Mouse (Mus musculus) neural tube, embryonic 11.5 days (tissue): ENCODE measurements at regions not wholly inside any gene's neighbourhood (a gene's known extent, or its start where the extent isn't known, plus 50 kb on each side); places are given as distances from the start of the nearest gene placed in this dataset.

Experiments
- ATAC-seq: fragments of 200-750 bp; cut with Nextera tagmentation; 2 replicates; pipeline ENCODE4 v1.8.0; 2017; ENCODE audit warnings: moderate number of reproducible peaks, mild to moderate bottlenecking, moderate TSS enrichment, moderate library complexity; ENCODE audit not compliant: insufficient read depth, low FRiP score, low TSS enrichment
- DNase-seq: peaks from one replicate; pipeline ENCODE4 v3.0.0-alpha.2; 2015; ENCODE audit warnings: low spot score
- H3K27ac ChIP-seq: fragments of 300-500 bp; sonication (generic); 2 replicates; pipeline ENCODE4 v1.5.1; 2014; ENCODE audit warnings: low read depth, mild to moderate bottlenecking, low read length
- H3K27me3 ChIP-seq: fragments of 300-500 bp; sonication (generic); 2 replicates; pipeline ENCODE4 v1.6.1; 2014; ENCODE audit warnings: mild to moderate bottlenecking, low read length, mixed read lengths; ENCODE audit not compliant: control insufficient read depth, insufficient read depth
- H3K36me3 ChIP-seq: fragments of 300-500 bp; sonication (generic); 2 replicates; pipeline ENCODE4 v1.6.1; 2014; ENCODE audit warnings: mild to moderate bottlenecking, low read length, moderate library complexity, mixed read lengths; ENCODE audit not compliant: control insufficient read depth, insufficient read depth
- H3K4me1 ChIP-seq: fragments of 300-500 bp; sonication (generic); 2 replicates; pipeline ENCODE4 v1.6.1; 2014; ENCODE audit warnings: low read length, mixed read lengths; ENCODE audit not compliant: control insufficient read depth, insufficient read depth
- H3K4me2 ChIP-seq: fragments of 300-500 bp; sonication (generic); 2 replicates; pipeline ENCODE4 v1.6.1; 2014; ENCODE audit warnings: low read depth, mild to moderate bottlenecking, moderate library complexity
- H3K4me3 ChIP-seq: fragments of 300-500 bp; sonication (generic); 2 replicates; pipeline ENCODE4 v1.5.1; 2014; ENCODE audit warnings: low read depth, low read length
- H3K9ac ChIP-seq: fragments of 300-500 bp; sonication (generic); 2 replicates; pipeline ENCODE4 v1.6.1; 2014; ENCODE audit warnings: mild to moderate bottlenecking, low read length
- H3K9me3 ChIP-seq: fragments of 300-500 bp; sonication (generic); 2 replicates; pipeline ENCODE4 v1.6.1; 2016; ENCODE audit warnings: low read length; ENCODE audit not compliant: control insufficient read depth
- WGBS: fragments of 180-500 bp; shearing (Covaris S2); extraction: QIAGEN DNeasy Blood & Tissue Kit; methylation state at CpG from one replicate; pipeline ENCODE4 v1.1.7; 2014; 5-methylcytosine and 5-hydroxymethylcytosine counted together

GRCm38 (mm10) chrX:142600782-142601181 is 80.4 kb upstream of the Tmem164 start:
- no peak for ATAC-seq
- DNase-seq, result no peak
- no peak overlapping the region for H3K9ac ChIP-seq
- no peaks in the 10 kb centered on the region for H3K27me3 ChIP-seq
- no peaks in the 10 kb centered on the region for H3K36me3 ChIP-seq
- H3K4me3 ChIP-seq, result no peak overlapping the region
- no peaks in the 10 kb centered on the region for H3K4me1 ChIP-seq
- no peak overlapping the region for H3K27ac ChIP-seq
- 90% methylated on average over 1 of the region's 1 CpGs for WGBS
- no peak overlapping the region for H3K4me2 ChIP-seq
- H3K9me3 ChIP-seq, result no peaks in the 10 kb centered on the region

- 79% methylated on average over 3 of the region's 3 CpGs for WGBS
- Histone ChIP-seq H3K9me3 (no peaks in the 10 kb centered on the region), H3K4me1 (no peaks in the 10 kb centered on the region), H3K27me3 (0 out of 2 replicates have a peak, but pooled peaks cover 3% of the 10 kb centered on the region), H3K4me3 (no peak overlapping the region), H3K4me2 (no peak overlapping the region), H3K9ac (no peak overlapping the region), H3K36me3 (no peaks in the 10 kb centered on the region), H3K27ac (no peak overlapping the region)
- DNase-seq, result no peak
- ATAC-seq, result no peak
Measured at GRCm38 (mm10) chrX:142605088-142605487, 76.1 kb upstream of the Tmem164 start.

- Histone ChIP-seq H3K4me1 (no peaks in the 10 kb centered on the region), H3K4me3 (no peak overlapping the region), H3K9me3 (no peaks in the 10 kb centered on the region), H3K4me2 (no peak overlapping the region), H3K27ac (no peak overlapping the region), H3K9ac (no peak overlapping the region), H3K36me3 (no peaks in the 10 kb centered on the region), H3K27me3 (0 out of 2 replicates have a peak, but pooled peaks cover 3% of the 10 kb centered on the region)
- DNase-seq (no peak), ATAC-seq (no peak)
- WGBS, result 90% methylated on average over 8 of the region's 8 CpGs
Measured at GRCm38 (mm10) chrX:142606595-142607205, 74.5 kb upstream of the Tmem164 start.

DNA sequence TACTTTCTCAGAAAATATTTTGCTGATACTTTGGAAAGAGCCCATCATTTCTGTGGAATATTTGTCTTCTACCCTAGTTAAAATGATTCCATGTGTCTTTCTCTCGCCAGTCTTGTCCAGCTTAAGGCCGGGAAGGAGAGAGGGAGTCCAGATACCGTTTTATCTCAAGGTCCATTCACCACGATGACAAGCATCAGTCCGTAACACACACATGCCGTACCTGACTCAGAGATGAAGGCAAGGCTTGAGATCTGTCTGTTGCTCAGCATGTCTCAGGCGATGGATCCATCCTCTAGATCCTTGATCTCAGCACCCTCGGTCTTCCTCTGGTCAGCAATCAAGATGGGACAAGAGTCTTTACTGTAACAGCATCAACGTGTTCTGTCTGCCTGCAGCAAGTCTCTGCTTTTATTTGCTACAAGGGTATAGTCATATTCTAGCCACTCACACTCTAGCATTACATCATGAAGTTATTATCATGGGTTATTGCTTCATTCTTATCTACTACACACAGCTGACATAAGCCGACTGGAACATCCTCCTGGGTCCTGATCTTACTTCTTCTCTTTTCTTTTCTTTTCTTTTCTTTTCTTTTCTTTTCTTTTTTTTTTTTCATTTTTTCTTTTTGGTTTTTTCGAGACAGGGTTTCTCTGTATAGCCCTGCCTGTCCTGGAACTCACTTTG is 64.9 kb upstream of the Tmem164 start:
- Histone ChIP-seq H3K4me2 (no peak overlapping the region), H3K9me3 (no peaks in the 10 kb centered on the region), H3K4me3 (no peak overlapping the region), H3K9ac (no peak overlapping the region), H3K4me1 (no peaks in the 10 kb centered on the region), H3K27ac (no peak overlapping the region), H3K27me3 (no peaks in the 10 kb centered on the region), H3K36me3 (no peaks in the 10 kb centered on the region)
- DNase-seq, result no peak
- 86% methylated on average over 11 of the region's 11 CpGs for WGBS
- ATAC-seq, result no peak

DNA sequence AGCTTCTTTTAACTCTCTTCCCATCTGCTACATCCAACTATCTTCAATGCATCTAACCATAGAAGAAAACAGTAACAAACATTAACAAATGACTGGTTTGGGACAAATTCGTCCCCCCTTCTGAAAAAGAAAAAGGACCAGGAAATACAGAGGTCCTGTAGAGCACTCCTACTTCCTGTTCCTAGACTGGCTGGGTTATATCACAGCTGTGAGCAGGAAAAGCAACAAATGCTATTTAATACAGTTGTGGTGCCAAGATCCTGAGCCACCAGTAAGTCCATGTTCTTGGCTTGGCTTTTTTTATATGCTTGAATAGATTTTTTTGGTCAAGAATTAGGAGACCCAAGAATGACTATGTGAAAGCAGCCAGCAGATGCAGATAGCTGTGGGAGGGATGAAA is 62.8 kb upstream of the Tmem164 start:
- WGBS, result 55% methylated on average over 1 of the region's 1 CpGs
- DNase-seq (no peak), ATAC-seq (no peak)
- H3K27ac ChIP-seq, result no peak overlapping the region
- no peak overlapping the region for H3K4me2 ChIP-seq
- no peaks in the 10 kb centered on the region for H3K36me3 ChIP-seq
- no peaks in the 10 kb centered on the region for H3K4me1 ChIP-seq
- no peak overlapping the region for H3K9ac ChIP-seq
- no peaks in the 10 kb centered on the region for H3K9me3 ChIP-seq
- no peaks in the 10 kb centered on the region for H3K27me3 ChIP-seq
- H3K4me3 ChIP-seq, result no peak overlapping the region

- Histone ChIP-seq H3K9ac (no peak overlapping the region), H3K4me1 (no peaks in the 10 kb centered on the region), H3K27ac (no peak overlapping the region), H3K4me3 (no peak overlapping the region), H3K27me3 (no peaks in the 10 kb centered on the region), H3K9me3 (no peaks in the 10 kb centered on the region), H3K36me3 (no peaks in the 10 kb centered on the region), H3K4me2 (no peak overlapping the region)
- whole genome bisulfite sequencing, result 30% methylated on average over 2 of the region's 2 CpGs
- DNase-seq, result peak; percentile 12
- no peak for ATAC-seq
Measured at GRCm38 (mm10) chrX:142623359-142623758, 57.8 kb upstream of the Tmem164 start.

DNA sequence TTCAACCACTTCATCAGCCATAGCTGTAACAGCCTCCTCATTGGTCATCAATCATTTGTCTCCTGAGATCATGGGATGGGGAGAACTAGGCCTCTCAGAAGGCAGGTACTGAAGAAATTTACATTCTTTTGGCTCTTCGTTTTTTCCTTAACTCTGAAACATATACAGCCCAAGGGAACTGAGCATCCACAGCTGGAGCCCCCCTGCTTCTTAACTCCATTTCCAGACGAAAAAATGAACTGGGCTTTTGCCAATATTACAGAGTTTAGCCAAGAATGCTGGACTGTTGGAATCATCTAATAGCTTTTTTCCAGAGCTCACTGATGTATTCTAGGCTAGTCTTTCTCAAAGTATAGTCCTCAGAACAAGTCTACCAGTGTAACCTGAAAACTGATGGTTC is 57.3 kb upstream of the Tmem164 start:
- H3K27me3 ChIP-seq, result no peaks in the 10 kb centered on the region
- DNase-seq, result no peak

More for the DNA sequence above, 57.3 kb upstream of the Tmem164 start:
- H3K9ac ChIP-seq, result no peak overlapping the region
- no peak overlapping the region for H3K4me2 ChIP-seq
- WGBS, result 39% methylated on average over 2 of the region's 2 CpGs
- H3K9me3 ChIP-seq, result no peaks in the 10 kb centered on the region
- H3K4me3 ChIP-seq, result no peak overlapping the region
- H3K27ac ChIP-seq, result no peak overlapping the region
- no peaks in the 10 kb centered on the region for H3K36me3 ChIP-seq
- no peak for ATAC-seq
- no peaks in the 10 kb centered on the region for H3K4me1 ChIP-seq
